Mouse (Mus musculus) olfactory bulb, adult 2 months (tissue): ENCODE measurements around the gene Vwa3b.

Experiments used
- CTCF ChIP-seq: fragments of 200-500 bp; IDR thresholded peaks from 2 replicates; pipeline ENCODE4 v1.5.1; 2012; ENCODE audit warnings: low read depth, mild to moderate bottlenecking, low read length, moderate library complexity; ENCODE audit not compliant: insufficient read depth
- POLR2A ChIP-seq: fragments of 200-500 bp; IDR thresholded peaks from 2 replicates; pipeline ENCODE4 v1.6.1; 2012; ENCODE audit warnings: mild to moderate bottlenecking, low read depth, low read length, moderate library complexity; ENCODE audit not compliant: insufficient read depth

DNA sequence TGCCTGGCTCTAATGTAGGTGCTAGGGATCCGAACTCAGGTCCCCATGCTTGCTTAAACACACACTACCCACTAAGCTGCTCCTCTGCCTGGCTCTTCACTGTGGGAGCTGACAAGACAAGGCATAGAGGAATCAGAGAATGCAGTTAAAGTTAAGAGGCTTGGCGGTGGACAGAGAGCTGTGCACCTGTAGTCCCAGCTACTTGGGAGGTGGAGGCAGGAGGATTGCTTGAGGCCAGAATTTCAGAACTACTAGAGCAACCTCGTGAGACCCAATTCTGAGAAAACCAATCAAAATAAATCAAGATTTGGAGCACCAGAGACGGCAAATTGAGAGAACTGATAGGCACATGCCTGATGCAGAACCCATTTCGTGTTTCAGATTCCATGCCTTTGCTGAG is 36.7 kb downstream of the Vwa3b start:
- no peak for TF ChIP-seq CTCF
- no peak for TF ChIP-seq POLR2A
